Mouse (Mus musculus) central nervous system, embryonic 18 days (tissue): ENCODE results near the gene Nudt5. TPM values are rescaled to one million over a fixed set of nuclear protein-coding genes. Genes with fewer than 3 reads are reported as not detected.

Experiments used
- polyA plus RNA-seq: library from polyadenylated mRNA; depleted of rRNA; stranded (reverse); fragments of >200 nt; gene quantifications from 2 replicates; pipeline ENCODE4 v1.2.3, GENCODE M21; 2012; rRNA removed

The Nudt5 gene
- polyA plus RNA-seq = 12.2 and 15.6 TPM in 2 replicates

DNA sequence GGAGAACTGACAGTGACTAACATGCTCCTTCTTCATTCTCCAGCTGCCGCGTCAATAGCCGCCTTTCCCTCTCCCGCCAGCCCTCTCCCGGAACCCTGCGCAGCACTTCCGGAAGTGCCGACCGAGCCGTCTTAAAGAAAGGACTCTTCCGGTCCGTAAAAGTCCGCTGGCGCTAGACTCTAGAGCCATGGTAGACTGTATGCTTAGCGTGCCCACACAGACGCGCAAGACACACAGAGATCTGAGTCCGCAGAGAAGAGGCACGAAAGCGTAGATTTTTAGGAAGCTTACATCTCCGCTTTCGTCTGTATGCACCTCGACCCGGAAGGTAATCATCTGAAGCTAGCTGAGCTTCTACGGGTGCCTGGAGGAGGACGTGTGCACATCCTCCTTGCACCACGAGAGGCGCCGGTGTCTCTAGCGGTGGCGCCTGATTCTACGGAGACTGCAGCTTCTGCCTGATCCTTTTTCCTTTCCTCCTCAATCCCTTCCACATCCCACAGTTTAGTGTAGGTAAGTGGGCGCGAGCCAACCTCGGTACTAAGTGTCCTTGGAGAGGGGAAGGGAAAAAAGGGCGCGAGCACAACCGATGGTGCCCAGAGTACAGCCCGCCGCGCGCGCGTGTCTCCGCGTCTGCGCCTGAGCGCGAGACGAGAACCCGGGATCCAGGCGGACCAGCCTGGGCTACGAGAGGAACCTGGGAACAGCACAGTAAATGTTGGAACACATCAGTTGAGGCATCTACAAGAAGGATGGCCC, at the start of gene Nudt5, which contains the start of gene Cdc123:
Gene Nudt5, plus strand, starts transcription at position 147 of the 759 bp plus-strand sequence.
Gene Cdc123, minus strand, starts transcription at position 292 of the 759 bp plus-strand sequence.

GRCm38 (mm10) chr2:5862834-5863233, 18.0 kb downstream of the Nudt5 start, which contains the start of gene Gm13199:
Gm13199 (minus strand) TSS chr2:5862934.

GRCm38 (mm10) chr2:5894843-5895570, 50.2 kb downstream of the Nudt5 start, which contains the start of gene Sec61a2:
Sec61a2 (minus strand) TSS chr2:5895432.

Other genes with a start within 250 kb of the Nudt5 start
- 12.8 and 13.0 TPM in 2 replicates for gene Camk1d, start 130.5 kb upstream of the Nudt5 start, polyA plus RNA-seq
- 136 and 145 TPM in 2 replicates for gene Cdc123, start 145 bp downstream of the Nudt5 start, polyA plus RNA-seq
- 7.3 and 8.6 TPM in 2 replicates for gene Gm13199, start 17.9 kb downstream of the Nudt5 start, polyA plus RNA-seq
- 186 and 194 TPM in 2 replicates for gene Sec61a2, start 50.4 kb downstream of the Nudt5 start, polyA plus RNA-seq
- 14.7 and 16.9 TPM in 2 replicates for gene Dhtkd1, start 97.8 kb downstream of the Nudt5 start, polyA plus RNA-seq
- 11.3 and 11.6 TPM in 2 replicates for gene Upf2, start 106.5 kb downstream of the Nudt5 start, polyA plus RNA-seq